Comparison of ENCODE assay signal across 8 mouse cellular contexts in genomic region chr11:88113543-88114271, GRCm38 (mm10). TPM values are rescaled to one million over a fixed set of nuclear protein-coding genes. Genes with fewer than 3 reads are reported as not detected.
DNase-seq lines count a peak whose midpoint lies in the region; ATAC-seq and TF ChIP-seq lines count a peak whose summit lies in the region.
"Had no signal": no experiment of that assay in that cellular context is flagged by ENCODE, and none has a peak within 500 bp of the region (broad histone marks: within the 10 kb centered on the region; RNA-seq: fewer than 3 reads in every experiment).

No protein-coding gene starts in this region.

- peak overlapping the region; percentile 16; the same call in 1 of the 2 replicates for H3K27ac ChIP-seq in spleen, adult 2 months (ENCODE audit: insufficient read depth, low read length)
- H3K27ac ChIP-seq in heart, embryonic 11.5 days (ENCODE audit: low read depth, low read length) = peak overlapping the region; percentile 62
- H3K27ac ChIP-seq in kidney, embryonic 14.5 days (ENCODE audit: low read depth, low read length) = no peak overlapping the region
- H3K27ac ChIP-seq: liver, embryonic 14.5 days had no signal

- H3K9me3 ChIP-seq in heart, embryonic 11.5 days (replicated peaks; ENCODE audit: control insufficient read depth, low read length) = no peaks in the 10 kb centered on the region
- H3K9me3 ChIP-seq in kidney, embryonic 14.5 days (ENCODE audit: control insufficient read depth, low read length) = no peaks in the 10 kb centered on the region

- no peak for TF ChIP-seq POLR2A in spleen, adult 2 months (IDR thresholded peaks at IDR 0.05; ENCODE audit: low read depth, low read length)

- H3K4me3 ChIP-seq in spleen, adult 2 months (ENCODE audit: extremely low read depth, insufficient read depth, insufficient read length) = no peak overlapping the region
- H3K4me3 ChIP-seq in heart, embryonic 11.5 days (ENCODE audit: low read depth, low read length) = no peak overlapping the region
- no peak overlapping the region for H3K4me3 ChIP-seq in kidney, embryonic 14.5 days (ENCODE audit: low read length)

- DNase-seq in spleen, adult 2 months (ENCODE audit: low read depth in 1 of 2, low spot score in 2 of 2) = no peak
- no peak for DNase-seq in spleen, postnatal 4 days (ENCODE audit: low spot score in 2 of 2)
- DNase-seq in skeletal muscle tissue, adult 2 months (ENCODE audit: low read depth, low spot score) = peak; percentile 88
- DNase-seq in layer of hippocampus, adult 9-10 months (ENCODE audit: low spot score) = no peak
- no peak for DNase-seq in left cerebral cortex, postnatal 10 days (ENCODE audit: extremely low spot score in 1 of 2, low spot score in 2 of 2)

- no peaks in the 10 kb centered on the region for H3K27me3 ChIP-seq in spleen, adult 2 months (ENCODE audit: control insufficient read depth, insufficient read depth, low read length)
- no peaks in the 10 kb centered on the region for H3K27me3 ChIP-seq in heart, embryonic 11.5 days (ENCODE audit: control insufficient read depth, insufficient read depth, low read length)
- H3K27me3 ChIP-seq in kidney, embryonic 14.5 days (ENCODE audit: control insufficient read depth, insufficient read depth, low read length) = no peaks in the 10 kb centered on the region

- H3K9ac ChIP-seq in heart, embryonic 11.5 days (ENCODE audit: low read depth, low read length) = peak overlapping the region; percentile 56; the same call in 1 of the 2 replicates
- H3K9ac ChIP-seq in kidney, embryonic 14.5 days (ENCODE audit: low read depth, low read length) = no peak overlapping the region
- H3K9ac ChIP-seq: liver, embryonic 14.5 days had no signal

- 78% methylated on average over 6 of the region's 6 CpGs for WGBS in spleen, adult 2 months
- 45% methylated on average over 6 of the region's 6 CpGs for WGBS in heart, embryonic 11.5 days (ENCODE audit: insufficient replicate concordance)
- WGBS in kidney, embryonic 14.5 days = 39% methylated on average over 6 of the region's 6 CpGs

- no peak for TF ChIP-seq CTCF in spleen, adult 2 months (IDR thresholded peaks at IDR 0.05; ENCODE audit: extremely low read depth, insufficient read depth, insufficient read length, insufficient replicate concordance)

- intact Hi-C loops in left cerebral cortex, postnatal 10 days (cut with DNase I) = no loop called here

- H3K36me3 ChIP-seq in spleen, adult 2 months (ENCODE audit: control insufficient read depth, insufficient read depth, low read length) = no peaks in the 10 kb centered on the region
- H3K36me3 ChIP-seq in heart, embryonic 11.5 days (ENCODE audit: control insufficient read depth, insufficient read depth, low read length) = no peaks in the 10 kb centered on the region; the same call in 1 of the 2 replicates
- H3K36me3 ChIP-seq in kidney, embryonic 14.5 days (ENCODE audit: control insufficient read depth, insufficient read depth, low read length) = no peaks in the 10 kb centered on the region

- H3K4me1 ChIP-seq in spleen, adult 2 months (ENCODE audit: control insufficient read depth, insufficient read depth, insufficient read length) = peaks cover 6% of the 10 kb centered on the region; the same call in 1 of the 2 replicates
- H3K4me1 ChIP-seq in heart, embryonic 11.5 days (ENCODE audit: control insufficient read depth, insufficient read depth, low read length) = peaks cover 71% of the 10 kb centered on the region
- H3K4me1 ChIP-seq in kidney, embryonic 14.5 days (ENCODE audit: control insufficient read depth, insufficient read depth, low read length) = peaks cover 47% of the 10 kb centered on the region

- H3K4me2 ChIP-seq in heart, embryonic 11.5 days = peak overlapping the region; percentile 16; the same call in 1 of the 2 replicates
- no peak overlapping the region for H3K4me2 ChIP-seq in kidney, embryonic 14.5 days (replicated peaks; ENCODE audit: low read depth, low read length)

- no peak for ATAC-seq in heart, embryonic 11.5 days (replicated peaks; ENCODE audit: insufficient number of reproducible peaks, low FRiP score, low TSS enrichment)
- ATAC-seq in kidney, embryonic 14.5 days (ENCODE audit: low FRiP score, low TSS enrichment) = 0 out of 2 replicates have a peak, but pooled peaks have one; percentile 17

RNA-seq across cellular contexts. Expression of gene Cuedc1, which starts 15.8 kb away (rescaled TPM):
- 10.7 and 12.1 TPM in 2 replicates for polyA plus RNA-seq in spleen, adult 2 months (2012; rRNA removed)
- polyA plus RNA-seq in heart, embryonic 11.5 days (2014; fragmentation: Nextera tagmentation; extraction: Ambion mirVana) = 11.6 and 11.7 TPM in 2 replicates
- 13.2 and 17.0 TPM in 2 replicates for polyA plus RNA-seq in kidney, embryonic 14.5 days (2014; fragmentation: Nextera tagmentation; extraction: Ambion mirVana)
- total RNA-seq in left cerebral cortex, postnatal 10 days (2021) = 10 to 100 TPM; 37.1 to 43.6 TPM

RNA-seq across cellular contexts. Expression of gene Vezf1, which starts 45.6 kb away (rescaled TPM):
- 14.2 and 15.5 TPM in 2 replicates for polyA plus RNA-seq in spleen, adult 2 months (2012; rRNA removed)
- polyA plus RNA-seq in heart, embryonic 11.5 days (2014; fragmentation: Nextera tagmentation; extraction: Ambion mirVana) = 24.8 and 26.4 TPM in 2 replicates
- polyA plus RNA-seq in kidney, embryonic 14.5 days (2014; fragmentation: Nextera tagmentation; extraction: Ambion mirVana) = 39.4 and 50.7 TPM in 2 replicates
- 10 to 100 TPM; 23.6 to 25.5 TPM for total RNA-seq in left cerebral cortex, postnatal 10 days (2021)
